8 mouse cellular contexts compared by ENCODE assay signal in the genomic region with DNA sequence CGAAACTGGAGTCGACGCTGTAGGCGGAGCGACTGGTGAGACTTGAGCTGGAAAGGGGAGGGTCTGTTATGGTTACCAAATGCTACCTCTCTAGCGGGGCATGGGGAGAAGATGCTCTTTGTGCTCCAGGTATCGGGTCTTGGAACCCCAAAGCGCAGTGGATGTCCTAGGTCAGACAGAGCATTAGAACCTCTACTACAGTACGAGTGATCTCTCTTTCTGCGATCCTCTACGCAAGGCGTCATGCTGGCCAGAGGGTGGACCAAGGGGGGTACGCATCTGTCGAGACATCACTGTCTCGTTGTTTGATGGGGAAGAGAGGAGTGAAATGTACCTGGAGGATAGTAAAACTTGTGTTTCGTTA. TPM values are rescaled to one million over a fixed set of nuclear protein-coding genes. Genes with fewer than 3 reads are reported as not detected.
DNase-seq lines count a peak whose midpoint lies in the region; ATAC-seq and TF ChIP-seq lines count a peak whose summit lies in the region.

No protein-coding gene starts in this region.

- H3K36me3 ChIP-seq in erythroblast, embryonic 14.5 days (ENCODE audit: control insufficient read depth): peaks cover 55% of the 10 kb centered on the region
- peaks cover 26% of the 10 kb centered on the region for H3K36me3 ChIP-seq in C2C12 (ENCODE audit: control insufficient read depth, insufficient read depth)
- peaks cover 20% of the 10 kb centered on the region for H3K36me3 ChIP-seq in forebrain, embryonic 15.5 days
- H3K36me3 ChIP-seq in liver, embryonic 16.5 days (ENCODE audit: control insufficient read depth, insufficient read depth): peaks cover 6% of the 10 kb centered on the region

- H3K9me3 ChIP-seq in erythroblast, embryonic 14.5 days (ENCODE audit: control insufficient read depth, low read length): no peaks in the 10 kb centered on the region
- H3K9me3 ChIP-seq in forebrain, embryonic 15.5 days: no peaks in the 10 kb centered on the region
- no peaks in the 10 kb centered on the region for H3K9me3 ChIP-seq in liver, embryonic 16.5 days (replicated peaks; ENCODE audit: control insufficient read depth, low read length)

- peak overlapping the region; percentile 84 for H3ac ChIP-seq in C2C12 (ENCODE audit: control insufficient read depth, insufficient read length, low read depth)

- peaks cover 74% of the 10 kb centered on the region for H3K79me2 ChIP-seq in C2C12 (ENCODE audit: control insufficient read depth, insufficient read depth)

- peaks cover 41% of the 10 kb centered on the region for H3K4me1 ChIP-seq in erythroblast, embryonic 14.5 days (ENCODE audit: control insufficient read depth)
- peaks cover 34% of the 10 kb centered on the region for H3K4me1 ChIP-seq in forebrain, embryonic 15.5 days
- peaks cover 19% of the 10 kb centered on the region for H3K4me1 ChIP-seq in liver, embryonic 16.5 days (ENCODE audit: control insufficient read depth, low read depth, low read length)

- peak overlapping the region; percentile 94 for H3K4me2 ChIP-seq in forebrain, embryonic 15.5 days (replicated peaks)
- peak overlapping the region; percentile 88 for H3K4me2 ChIP-seq in liver, embryonic 16.5 days (ENCODE audit: low read depth, low read length)

- peak overlapping the region; percentile 83 for H3K9ac ChIP-seq in forebrain, embryonic 15.5 days (replicated peaks)
- peak overlapping the region; percentile 73 for H3K9ac ChIP-seq in liver, embryonic 16.5 days (ENCODE audit: low read depth, low read length)

- peaks cover 37% of the 10 kb centered on the region for H3K79me3 ChIP-seq in C2C12 (ENCODE audit: low read depth)

- peak overlapping the region; percentile 75 for H3K4me3 ChIP-seq in erythroblast, embryonic 14.5 days (replicated peaks)
- H3K4me3 ChIP-seq in C2C12 (ENCODE audit: insufficient read depth, poor library complexity, severe bottlenecking): peak overlapping the region; percentile 95
- H3K4me3 ChIP-seq in forebrain, embryonic 15.5 days: peak overlapping the region; percentile 87
- H3K4me3 ChIP-seq in liver, embryonic 16.5 days (ENCODE audit: low read depth, low read length): peak overlapping the region; percentile 78

- under 1% methylated on average over 16 of the region's 16 CpGs for WGBS in forebrain, embryonic 15.5 days
- WGBS in liver, embryonic 16.5 days (ENCODE audit: insufficient replicate concordance): under 1% methylated on average over 16 of the region's 16 CpGs

- no peak for TF ChIP-seq CTCF in C2C12 (IDR thresholded peaks at IDR 0.05; ENCODE audit: control insufficient read depth, insufficient read depth, insufficient read length)

- H3K27me3 ChIP-seq in erythroblast, embryonic 14.5 days (ENCODE audit: control insufficient read depth): no peaks in the 10 kb centered on the region
- H3K27me3 ChIP-seq in C2C12 (ENCODE audit: control insufficient read depth, insufficient read depth, insufficient read length): no peaks in the 10 kb centered on the region
- H3K27me3 ChIP-seq in forebrain, embryonic 15.5 days: no peaks in the 10 kb centered on the region
- no peaks in the 10 kb centered on the region for H3K27me3 ChIP-seq in liver, embryonic 16.5 days (ENCODE audit: control insufficient read depth, insufficient read depth, low read depth, low read length)

- peak overlapping the region; percentile 65 for H3K27ac ChIP-seq in forebrain, embryonic 15.5 days (replicated peaks)
- H3K27ac ChIP-seq in liver, embryonic 16.5 days (ENCODE audit: low read length): no peak overlapping the region

- DNase-seq in spleen, adult 18-20 months: no peak
- DNase-seq in urinary bladder, adult 18-20 months (ENCODE audit: low spot score in 2 of 2): no peak
- DNase-seq in thymus, adult 18-20 months: no peak

- no peak for ATAC-seq in erythroblast, adult 5-6 weeks (replicated peaks; ENCODE audit: low FRiP score, poor library complexity, severe bottlenecking)
- ATAC-seq in forebrain, embryonic 15.5 days (replicated peaks): peak; percentile 73
- ATAC-seq in liver, embryonic 16.5 days (ENCODE audit: low read depth): peak; percentile 19

TF ChIP-seq in C2C12, 6 proteins besides CTCF, POLR2A, EP300 and RAD21:
- TF ChIP-seq FOSL1 (IDR thresholded peaks at IDR 0.05; ENCODE audit: insufficient read depth, low read length, poor library complexity, severe bottlenecking) (no peak), CEBPB (IDR thresholded peaks at IDR 0.05; ENCODE audit: low read depth) (no peak), USF1 (IDR thresholded peaks at IDR 0.05; ENCODE audit: low read depth) (no peak), MAX (IDR thresholded peaks at IDR 0.05) (no peak), MYOG (IDR thresholded peaks at IDR 0.05; ENCODE audit: control insufficient read depth, extremely low read depth, insufficient read length) (no peak), MYOD1 (IDR thresholded peaks at IDR 0.05; ENCODE audit: control insufficient read depth, insufficient read length, low read depth) (no peak)

RNA-seq across cellular contexts. Expression of gene Recql5, which starts 0.5 kb away (rescaled TPM):
- polyA plus RNA-seq in erythroblast, embryonic 14.5 days (2012): 1.4 and 2.3 TPM in 2 replicates
- 6.3 and 8.3 TPM in 2 replicates for total RNA-seq in erythroblast, adult 5-6 weeks (2015; ENCODE audit: low replicate concordance)
- 15.3 and 31.6 TPM in 2 replicates for total RNA-seq in erythroblast, adult 5-6 weeks (2017; ENCODE audit: low replicate concordance)
- 7.6 TPM for polyA plus RNA-seq in C2C12 (2012; fragmentation: generic; extraction: Trizol)
- polyA plus RNA-seq in forebrain, embryonic 15.5 days (2015; fragmentation: Nextera tagmentation; extraction: Ambion mirVana): 24.6 and 29.2 TPM in 2 replicates
- 7.9 and 8.9 TPM in 2 replicates for polyA plus RNA-seq in liver, embryonic 16.5 days (2015; fragmentation: Nextera tagmentation; extraction: Ambion mirVana)

RNA-seq across cellular contexts. Expression of gene Sap30bp, which starts 0.6 kb away (rescaled TPM):
- 3.0 and 3.7 TPM in 2 replicates for polyA plus RNA-seq in erythroblast, embryonic 14.5 days (2012)
- 3.6 and 6.3 TPM in 2 replicates for total RNA-seq in erythroblast, adult 5-6 weeks (2015; ENCODE audit: low replicate concordance)
- 75.6 and 96.5 TPM in 2 replicates for total RNA-seq in erythroblast, adult 5-6 weeks (2017; ENCODE audit: low replicate concordance)
- 77.6 TPM for polyA plus RNA-seq in C2C12 (2012; fragmentation: generic; extraction: Trizol)
- 53.3 and 53.6 TPM in 2 replicates for polyA plus RNA-seq in forebrain, embryonic 15.5 days (2015; fragmentation: Nextera tagmentation; extraction: Ambion mirVana)
- polyA plus RNA-seq in liver, embryonic 16.5 days (2015; fragmentation: Nextera tagmentation; extraction: Ambion mirVana): 13.6 and 16.2 TPM in 2 replicates

RNA-seq across cellular contexts. Expression of gene Smim6, which starts 21.9 kb away (rescaled TPM):
- polyA plus RNA-seq in erythroblast, embryonic 14.5 days (2012): 0.09 and 0.28 TPM in 2 replicates
- total RNA-seq in erythroblast, adult 5-6 weeks (2015; ENCODE audit: low replicate concordance): 7.5 and 7.9 TPM in 2 replicates
- total RNA-seq in erythroblast, adult 5-6 weeks (2017; ENCODE audit: low replicate concordance): 0.26 and 1.5 TPM in 2 replicates
- 0.28 TPM for polyA plus RNA-seq in C2C12 (2012; fragmentation: generic; extraction: Trizol)
- polyA plus RNA-seq in forebrain, embryonic 15.5 days (2015; fragmentation: Nextera tagmentation; extraction: Ambion mirVana): 0.94 and 1.1 TPM in 2 replicates
- 2.7 and 3.1 TPM in 2 replicates for polyA plus RNA-seq in liver, embryonic 16.5 days (2015; fragmentation: Nextera tagmentation; extraction: Ambion mirVana)

RNA-seq across cellular contexts. Expression of gene Smim5, which starts 34.0 kb away (rescaled TPM):
- polyA plus RNA-seq in erythroblast, embryonic 14.5 days (2012): 2.1 and 3.2 TPM in 2 replicates
- 14.2 and 17.9 TPM in 2 replicates for total RNA-seq in erythroblast, adult 5-6 weeks (2015; ENCODE audit: low replicate concordance)
- total RNA-seq in erythroblast, adult 5-6 weeks (2017; ENCODE audit: low replicate concordance): 17.1 and 19.2 TPM in 2 replicates
- 0.53 TPM for polyA plus RNA-seq in C2C12 (2012; fragmentation: generic; extraction: Trizol)
- polyA plus RNA-seq in forebrain, embryonic 15.5 days (2015; fragmentation: Nextera tagmentation; extraction: Ambion mirVana): 1.2 and 2.5 TPM in 2 replicates
- polyA plus RNA-seq in liver, embryonic 16.5 days (2015; fragmentation: Nextera tagmentation; extraction: Ambion mirVana): 29.5 and 30.1 TPM in 2 replicates

RNA-seq across cellular contexts. Expression of gene Itgb4, which starts 40.8 kb away (rescaled TPM):
- 0.01 TPM in 1 of 2 replicates, not detected in the other for polyA plus RNA-seq in erythroblast, embryonic 14.5 days (2012)
- total RNA-seq in erythroblast, adult 5-6 weeks (2015; ENCODE audit: low replicate concordance): not detected in 2 replicates
- total RNA-seq in erythroblast, adult 5-6 weeks (2017; ENCODE audit: low replicate concordance): not detected in 2 replicates
- 0.49 TPM for polyA plus RNA-seq in C2C12 (2012; fragmentation: generic; extraction: Trizol)
- 0.52 and 0.69 TPM in 2 replicates for polyA plus RNA-seq in forebrain, embryonic 15.5 days (2015; fragmentation: Nextera tagmentation; extraction: Ambion mirVana)
- 0.14 and 0.40 TPM in 2 replicates for polyA plus RNA-seq in liver, embryonic 16.5 days (2015; fragmentation: Nextera tagmentation; extraction: Ambion mirVana)
